Mouse (Mus musculus): ENCODE measurements at regions not wholly inside any gene's neighbourhood (a gene's known extent, or its start where the extent isn't known, plus 50 kb on each side); places are given as distances from the start of the nearest gene placed in this dataset.
A peak's percentile ranks its signal among the peaks of the same experiment; 100 is the strongest.

GRCm38 (mm10) chr4:83166867-83167814, 115.0 kb upstream of the Frem1 start:
- no peaks in the 10 kb centered on the region for H3K27me3 ChIP-seq (ENCODE audit: control insufficient read depth, insufficient read depth, low read length)
- WGBS = 70% methylated on average over 12 of the region's 12 CpGs
- no peaks in the 10 kb centered on the region for H3K4me1 ChIP-seq (replicated peaks; ENCODE audit: control insufficient read depth, insufficient read depth, low read length)
- H3K9ac ChIP-seq (ENCODE audit: low read depth, low read length) = no peak overlapping the region
- ATAC-seq (ENCODE audit: low FRiP score) (peak; percentile 35; the same call in 1 of the 2 replicates), DNase-seq (ENCODE audit: low spot score) (peak; percentile 30)
- H3K36me3 ChIP-seq (ENCODE audit: control insufficient read depth, insufficient read depth, low read length) = no peaks in the 10 kb centered on the region
- H3K4me3 ChIP-seq (ENCODE audit: low read depth, low read length) = no peak overlapping the region
- H3K4me2 ChIP-seq (replicated peaks; ENCODE audit: low read depth, low read length) = no peak overlapping the region
- H3K9me3 ChIP-seq (ENCODE audit: control insufficient read depth, low read length) = no peaks in the 10 kb centered on the region
- H3K27ac ChIP-seq (ENCODE audit: low read depth, low read length) = no peak overlapping the region

DNA sequence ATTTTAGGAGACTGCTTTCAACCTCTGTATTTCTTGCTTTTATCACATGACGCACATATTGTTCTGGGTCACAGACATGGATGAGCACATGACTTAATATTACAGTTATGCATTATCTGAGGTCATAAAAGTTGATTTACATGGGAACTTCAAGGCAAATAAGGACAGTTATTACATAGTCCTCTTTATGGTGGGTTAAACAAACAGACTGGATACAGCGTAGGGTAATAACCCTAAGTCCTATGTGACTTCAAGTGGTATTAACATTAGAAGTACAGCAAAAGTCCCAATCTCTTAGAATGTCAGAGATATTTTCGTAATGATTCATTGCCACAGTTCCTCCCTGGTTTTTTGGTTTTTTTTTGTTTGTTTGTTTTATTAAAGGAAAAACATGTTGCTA, 94.6 kb upstream of the Frem1 start:
- no peaks in the 10 kb centered on the region for H3K9me3 ChIP-seq (ENCODE audit: control insufficient read depth, low read length)
- no peaks in the 10 kb centered on the region for H3K36me3 ChIP-seq (ENCODE audit: control insufficient read depth, insufficient read depth, low read length)
- no peak overlapping the region for H3K27ac ChIP-seq (ENCODE audit: low read depth, low read length)
- no peaks in the 10 kb centered on the region for H3K27me3 ChIP-seq (ENCODE audit: control insufficient read depth, insufficient read depth, low read length)
- no peak overlapping the region for H3K4me3 ChIP-seq (ENCODE audit: low read depth, low read length)
- ATAC-seq (ENCODE audit: low FRiP score) (no peak), DNase-seq (ENCODE audit: low spot score) (no peak)
- no peaks in the 10 kb centered on the region for H3K4me1 ChIP-seq (replicated peaks; ENCODE audit: control insufficient read depth, insufficient read depth, low read length)
- H3K4me2 ChIP-seq (replicated peaks; ENCODE audit: low read depth, low read length) = no peak overlapping the region
- 94% methylated on average over 3 of the region's 3 CpGs for WGBS
- no peak overlapping the region for H3K9ac ChIP-seq (ENCODE audit: low read depth, low read length)

DNA sequence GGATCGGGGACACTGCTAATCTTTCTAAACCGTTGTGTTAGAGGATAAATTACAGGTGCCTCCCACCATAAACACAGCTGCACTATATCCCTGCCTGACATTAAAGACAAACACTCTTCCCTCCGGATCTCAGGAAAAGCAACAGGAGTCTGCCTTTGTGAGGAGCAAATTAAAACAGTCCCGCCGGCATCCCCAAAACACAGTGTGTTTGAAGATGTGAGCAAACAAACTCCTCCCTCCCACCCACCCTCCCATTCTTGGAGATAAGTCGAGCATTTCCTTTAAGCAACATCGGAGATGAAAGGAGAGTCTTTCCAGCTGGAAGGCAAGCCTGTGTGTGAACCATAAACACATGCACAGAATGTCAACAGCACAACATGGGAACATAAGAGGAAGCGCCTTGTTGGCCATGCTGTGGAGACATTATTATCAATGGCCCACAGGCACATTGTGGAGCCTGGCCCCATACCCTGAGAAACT, 93.6 kb upstream of the Frem1 start:
- H3K4me2 ChIP-seq (replicated peaks; ENCODE audit: low read depth, low read length) = no peak overlapping the region
- 11% methylated on average over 8 of the region's 8 CpGs for WGBS
- H3K4me1 ChIP-seq (replicated peaks; ENCODE audit: control insufficient read depth, insufficient read depth, low read length) = no peaks in the 10 kb centered on the region
- DNase-seq (ENCODE audit: low spot score) = no peak
- H3K4me3 ChIP-seq (ENCODE audit: low read depth, low read length) = no peak overlapping the region
- H3K36me3 ChIP-seq (ENCODE audit: control insufficient read depth, insufficient read depth, low read length) = no peaks in the 10 kb centered on the region
- ATAC-seq (ENCODE audit: low FRiP score) = no peak
- no peak overlapping the region for H3K9ac ChIP-seq (ENCODE audit: low read depth, low read length)
- H3K27ac ChIP-seq (ENCODE audit: low read depth, low read length) = no peak overlapping the region
- no peaks in the 10 kb centered on the region for H3K9me3 ChIP-seq (ENCODE audit: control insufficient read depth, low read length)
- no peaks in the 10 kb centered on the region for H3K27me3 ChIP-seq (ENCODE audit: control insufficient read depth, insufficient read depth, low read length)

GRCm38 (mm10) chr4:83144781-83145517, 92.8 kb upstream of the Frem1 start:
- DNase-seq (ENCODE audit: low spot score) (no peak), ATAC-seq (ENCODE audit: low FRiP score) (no peak)
- Histone ChIP-seq H3K4me2 (replicated peaks; ENCODE audit: low read depth, low read length) (no peak overlapping the region), H3K4me1 (replicated peaks; ENCODE audit: control insufficient read depth, insufficient read depth, low read length) (no peaks in the 10 kb centered on the region), H3K4me3 (ENCODE audit: low read depth, low read length) (no peak overlapping the region), H3K36me3 (ENCODE audit: control insufficient read depth, insufficient read depth, low read length) (no peaks in the 10 kb centered on the region), H3K9me3 (ENCODE audit: control insufficient read depth, low read length) (no peaks in the 10 kb centered on the region), H3K9ac (ENCODE audit: low read depth, low read length) (no peak overlapping the region), H3K27me3 (ENCODE audit: control insufficient read depth, insufficient read depth, low read length) (no peaks in the 10 kb centered on the region), H3K27ac (ENCODE audit: low read depth, low read length) (no peak overlapping the region)
- 70% methylated on average over 11 of the region's 11 CpGs for WGBS

DNA sequence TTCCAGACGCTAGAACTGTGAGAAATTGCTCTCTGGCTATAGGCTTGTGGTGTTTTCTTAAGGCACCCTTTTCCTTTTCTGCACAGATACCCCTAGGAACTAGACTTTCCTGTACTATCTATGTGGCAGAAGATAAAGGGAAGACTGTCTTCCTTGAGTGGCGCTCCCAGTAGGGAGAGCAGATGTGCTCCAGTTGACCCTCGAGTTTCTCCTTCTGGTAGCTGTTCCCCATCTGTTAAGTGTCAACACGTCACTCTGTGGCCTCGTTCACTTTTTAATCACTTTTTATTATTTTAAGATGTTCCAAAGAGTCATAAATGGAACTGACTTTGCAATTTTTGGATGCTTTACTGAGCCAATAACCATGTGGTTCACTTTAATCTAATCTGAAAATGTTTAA, 89.6 kb upstream of the Frem1 start:
- Histone ChIP-seq H3K4me2 (replicated peaks; ENCODE audit: low read depth, low read length) (no peak overlapping the region), H3K4me3 (ENCODE audit: low read depth, low read length) (no peak overlapping the region), H3K9me3 (ENCODE audit: control insufficient read depth, low read length) (no peaks in the 10 kb centered on the region), H3K36me3 (ENCODE audit: control insufficient read depth, insufficient read depth, low read length) (no peaks in the 10 kb centered on the region), H3K9ac (ENCODE audit: low read depth, low read length) (no peak overlapping the region), H3K27ac (ENCODE audit: low read depth, low read length) (no peak overlapping the region), H3K4me1 (replicated peaks; ENCODE audit: control insufficient read depth, insufficient read depth, low read length) (no peaks in the 10 kb centered on the region), H3K27me3 (ENCODE audit: control insufficient read depth, insufficient read depth, low read length) (no peaks in the 10 kb centered on the region)
- ATAC-seq (ENCODE audit: low FRiP score) (no peak), DNase-seq (ENCODE audit: low spot score) (no peak)
- WGBS = 72% methylated on average over 5 of the region's 5 CpGs

- DNase-seq (ENCODE audit: low spot score) = no peak
- no peaks in the 10 kb centered on the region for H3K36me3 ChIP-seq (ENCODE audit: control insufficient read depth, insufficient read depth, low read length)
- WGBS = 86% methylated on average over 8 of the region's 8 CpGs
Measured at GRCm38 (mm10) chr4:83122668-83123005, 70.5 kb upstream of the Frem1 start.

GRCm38 (mm10) chr4:83122003-83122667, 70.0 kb upstream of the Frem1 start:
- Histone ChIP-seq H3K9ac (ENCODE audit: low read depth, low read length) (no peak overlapping the region), H3K27ac (ENCODE audit: low read depth, low read length) (no peak overlapping the region), H3K4me3 (ENCODE audit: low read depth, low read length) (no peak overlapping the region), H3K4me1 (replicated peaks; ENCODE audit: control insufficient read depth, insufficient read depth, low read length) (no peaks in the 10 kb centered on the region), H3K36me3 (ENCODE audit: control insufficient read depth, insufficient read depth, low read length) (no peaks in the 10 kb centered on the region), H3K9me3 (ENCODE audit: control insufficient read depth, low read length) (no peaks in the 10 kb centered on the region), H3K27me3 (ENCODE audit: control insufficient read depth, insufficient read depth, low read length) (no peaks in the 10 kb centered on the region), H3K4me2 (replicated peaks; ENCODE audit: low read depth, low read length) (no peak overlapping the region)
- DNase-seq (ENCODE audit: low spot score) (no peak), ATAC-seq (ENCODE audit: low FRiP score) (no peak)
- 84% methylated on average over 6 of the region's 6 CpGs for WGBS

More at GRCm38 (mm10) chr4:83122668-83123005, 70.5 kb upstream of the Frem1 start:
- Histone ChIP-seq H3K9ac (ENCODE audit: low read depth, low read length) (no peak overlapping the region), H3K9me3 (ENCODE audit: control insufficient read depth, low read length) (no peaks in the 10 kb centered on the region), H3K27ac (ENCODE audit: low read depth, low read length) (no peak overlapping the region), H3K4me2 (replicated peaks; ENCODE audit: low read depth, low read length) (no peak overlapping the region), H3K27me3 (ENCODE audit: control insufficient read depth, insufficient read depth, low read length) (no peaks in the 10 kb centered on the region), H3K4me3 (ENCODE audit: low read depth, low read length) (no peak overlapping the region), H3K4me1 (replicated peaks; ENCODE audit: control insufficient read depth, insufficient read depth, low read length) (no peaks in the 10 kb centered on the region)
- no peak for ATAC-seq (ENCODE audit: low FRiP score)

DNA sequence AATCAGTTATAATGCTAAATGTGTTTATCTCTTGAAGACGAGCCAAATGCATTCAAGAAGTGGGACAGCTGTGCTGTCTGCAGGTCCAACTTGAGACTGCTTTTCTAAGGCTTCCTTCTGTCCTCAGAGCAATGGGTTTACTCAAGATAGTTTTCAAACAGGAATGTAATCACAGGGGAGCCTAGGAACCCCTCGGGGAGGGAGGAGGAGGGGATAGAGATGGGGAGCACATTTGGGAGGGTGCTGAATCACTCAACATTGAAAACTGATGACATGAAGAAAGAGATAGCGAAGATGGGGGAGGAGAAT, 56.5 kb upstream of the Frem1 start:
- Histone ChIP-seq H3K27ac (ENCODE audit: low read depth, low read length) (no peak overlapping the region), H3K4me3 (ENCODE audit: low read depth, low read length) (no peak overlapping the region), H3K4me2 (replicated peaks; ENCODE audit: low read depth, low read length) (no peak overlapping the region), H3K36me3 (ENCODE audit: control insufficient read depth, insufficient read depth, low read length) (no peaks in the 10 kb centered on the region), H3K9ac (ENCODE audit: low read depth, low read length) (no peak overlapping the region), H3K4me1 (replicated peaks; ENCODE audit: control insufficient read depth, insufficient read depth, low read length) (no peaks in the 10 kb centered on the region), H3K27me3 (ENCODE audit: control insufficient read depth, insufficient read depth, low read length) (no peaks in the 10 kb centered on the region), H3K9me3 (ENCODE audit: control insufficient read depth, low read length) (no peaks in the 10 kb centered on the region)
- no peak for DNase-seq (ENCODE audit: low spot score)
- WGBS = 83% methylated on average over 3 of the region's 3 CpGs
- no peak for ATAC-seq (ENCODE audit: low FRiP score)
